Mouse (Mus musculus): ENCODE data around the gene Cd1d1.

- TF ChIP-seq POLR2A (IDR thresholded peaks at IDR 0.05; ENCODE audit: low read depth, low read length), result no peak
- no peak for TF ChIP-seq USF1 (IDR thresholded peaks at IDR 0.05; ENCODE audit: low read depth, low read length)
- TF ChIP-seq ZNF384 (IDR thresholded peaks at IDR 0.05; ENCODE audit: low read depth, low read length), result no peak
Measured at GRCm38 (mm10) chr3:87038500-87038899, 39.3 kb upstream of the Cd1d1 start.

All from CH12.LX (cell line).